Mouse (Mus musculus) MEL (cell line): ENCODE results near the gene Vmn1r1. TPM values are rescaled to one million over a fixed set of nuclear protein-coding genes. Genes with fewer than 3 reads are reported as not detected.

ENCODE experiments used
- DNase-seq: peaks from one replicate; pipeline ENCODE4 v3.0.0; 2011; ENCODE audit warnings: low read depth, low spot score
- H3K27ac ChIP-seq: 2 replicates; pipeline ENCODE4 v1.5.1; 2012; ENCODE audit warnings: low read depth, mild to moderate bottlenecking, control low read depth, low read length, moderate library complexity; ENCODE audit not compliant: control insufficient read depth
- H3K27me3 ChIP-seq, 2 experiments: fragments of 150-350 bp in 1 of 2; sonication (generic) in 1 of 2; 2 replicates each; pipeline ENCODE4 v1.6.1; 2012; ENCODE audit warnings: low read length in 2 of 2, mild to moderate bottlenecking in 2 of 2, improper control_type of control experiment in 1 of 2, moderate library complexity in 1 of 2; ENCODE audit not compliant: insufficient read depth in 2 of 2, control insufficient read depth in 1 of 2
- H3K36me3 ChIP-seq, 2 experiments: 2 replicates each; pipeline ENCODE4 v1.6.1; 2012 to 2014; ENCODE audit warnings: low read length in 2 of 2, improper control_type of control experiment in 1 of 2, inconsistent platforms in 1 of 2, mild to moderate bottlenecking in 1 of 2; ENCODE audit not compliant: insufficient read depth in 2 of 2, control insufficient read depth in 1 of 2
- H3K4me1 ChIP-seq, 2 experiments: fragments of 150-350 bp in 1 of 2; sonication (generic) in 1 of 2; 2 replicates each; pipeline ENCODE4 v1.6.1; 2012; ENCODE audit warnings: low read length in 2 of 2, improper control_type of control experiment in 1 of 2, mild to moderate bottlenecking in 1 of 2; ENCODE audit not compliant: insufficient read depth in 2 of 2, control insufficient read depth in 1 of 2
- H3K4me3 ChIP-seq, 2 experiments: fragments of 150-350 bp in 1 of 2; sonication (generic) in 1 of 2; 2 replicates each; pipeline ENCODE4 v1.5.1; 2012; ENCODE audit warnings: low read depth in 2 of 2, low read length in 2 of 2, mild to moderate bottlenecking in 2 of 2, moderate library complexity in 2 of 2, control low read depth in 1 of 2, improper control_type of control experiment in 1 of 2; ENCODE audit not compliant: control insufficient read depth in 1 of 2, insufficient read depth in 1 of 2
- H3K79me2 ChIP-seq: 2 replicates; pipeline ENCODE4 v1.6.1; 2012; ENCODE audit warnings: mild to moderate bottlenecking, low read length, moderate library complexity; ENCODE audit not compliant: control insufficient read depth, poor library complexity, insufficient read depth
- H3K9ac ChIP-seq: 2 replicates; pipeline ENCODE4 v1.6.1; 2012; ENCODE audit warnings: low read depth, mild to moderate bottlenecking, control low read depth, low read length, moderate library complexity; ENCODE audit not compliant: control insufficient read depth, poor library complexity, severe bottlenecking
- H3K9me3 ChIP-seq: fragments of 150-350 bp; sonication (generic); replicated peaks from 2 replicates; pipeline ENCODE4 v1.6.1; 2012; ENCODE audit warnings: mild to moderate bottlenecking, low read length, improper control_type of control experiment, moderate library complexity; ENCODE audit not compliant: insufficient read depth
- BHLHE40 ChIP-seq: IDR thresholded peaks from 2 replicates; pipeline ENCODE4 v1.6.1; 2012; ENCODE audit warnings: low read depth, mild to moderate bottlenecking, inconsistent platforms, low read length, improper control_type of control experiment, borderline replicate concordance
- CHD2 ChIP-seq: IDR thresholded peaks from 2 replicates; pipeline ENCODE4 v1.6.1; 2011; ENCODE audit warnings: low read length, improper control_type of control experiment
- CTCF ChIP-seq, 3 experiments: IDR thresholded peaks in 2 of 3; conservative IDR thresholded peaks in 1 of 3; 2 replicates each; pipeline ENCODE4 v1.5.1; 2011 to 2012; ENCODE audit warnings: low read length in 3 of 3, low read depth in 2 of 3, mild to moderate bottlenecking in 2 of 3, improper control_type of control experiment in 1 of 3, inconsistent platforms in 1 of 3, mixed read lengths in 1 of 3, moderate library complexity in 1 of 3; ENCODE audit not compliant: control insufficient read depth in 1 of 3, insufficient read depth in 1 of 3, poor library complexity in 1 of 3, severe bottlenecking in 1 of 3
- E2F4 ChIP-seq: IDR thresholded peaks from 2 replicates; pipeline ENCODE4 v1.6.1; 2011; ENCODE audit warnings: low read depth, low read length, improper control_type of control experiment, borderline replicate concordance
- ELF1 ChIP-seq: IDR thresholded peaks from 2 replicates; pipeline ENCODE4 v1.6.1; 2014; ENCODE audit warnings: low read depth, mild to moderate bottlenecking, inconsistent platforms, low read length, improper control_type of control experiment, moderate library complexity
- ETS1 ChIP-seq: IDR thresholded peaks from 2 replicates; pipeline ENCODE4 v1.6.1; 2012; ENCODE audit warnings: low read depth, mild to moderate bottlenecking, inconsistent platforms, low read length, improper control_type of control experiment, moderate library complexity
- GABPA ChIP-seq: IDR thresholded peaks from 2 replicates; pipeline ENCODE4 v1.6.1; 2012; ENCODE audit warnings: low read depth, mild to moderate bottlenecking, inconsistent platforms, low read length, improper control_type of control experiment, moderate library complexity
- HCFC1 ChIP-seq: IDR thresholded peaks from 2 replicates; pipeline ENCODE4 v1.6.1; 2012; ENCODE audit warnings: low read depth, mild to moderate bottlenecking, inconsistent platforms, low read length, improper control_type of control experiment, moderate library complexity
- JUND ChIP-seq: IDR thresholded peaks from 2 replicates; pipeline ENCODE4 v1.6.1; 2011; ENCODE audit warnings: low read depth, mild to moderate bottlenecking, improper control_type of control experiment, low read length
- MAFK ChIP-seq: IDR thresholded peaks from 2 replicates; pipeline ENCODE4 v1.6.1; 2011; ENCODE audit warnings: low read depth, mild to moderate bottlenecking, low read length, improper control_type of control experiment, borderline replicate concordance
- MAZ ChIP-seq: IDR thresholded peaks from 2 replicates; pipeline ENCODE4 v1.6.1; 2012; ENCODE audit warnings: low read depth, mild to moderate bottlenecking, inconsistent platforms, low read length, improper control_type of control experiment
- MXI1 ChIP-seq: IDR thresholded peaks from 2 replicates; pipeline ENCODE4 v1.6.1; 2011; ENCODE audit warnings: mild to moderate bottlenecking, low read depth, low read length, improper control_type of control experiment
- MYB ChIP-seq: IDR thresholded peaks from 2 replicates; pipeline ENCODE4 v1.6.1; 2011; ENCODE audit warnings: mild to moderate bottlenecking, low read depth, low read length, improper control_type of control experiment
- NELFE ChIP-seq: IDR thresholded peaks from 2 replicates; pipeline ENCODE4 v1.6.1; 2011; ENCODE audit warnings: low read depth, low read length, improper control_type of control experiment
- POLR2AphosphoS2 ChIP-seq: IDR thresholded peaks from 2 replicates; pipeline ENCODE4 v1.6.1; 2011; ENCODE audit warnings: low read length, improper control_type of control experiment
- RAD21 ChIP-seq: IDR thresholded peaks from 2 replicates; pipeline ENCODE4 v1.6.1; 2011; ENCODE audit warnings: mild to moderate bottlenecking, low read depth, low read length, improper control_type of control experiment
- SIN3A ChIP-seq: IDR thresholded peaks from 2 replicates; pipeline ENCODE4 v1.6.1; 2012; ENCODE audit warnings: low read length, improper control_type of control experiment, inconsistent platforms
- SMC3 ChIP-seq: IDR thresholded peaks from 2 replicates; pipeline ENCODE4 v1.6.1; 2011; ENCODE audit warnings: low read depth, low read length, improper control_type of control experiment
- TAL1 ChIP-seq: IDR thresholded peaks from 2 replicates; pipeline ENCODE4 v1.6.1; 2012; ENCODE audit warnings: mild to moderate bottlenecking, inconsistent platforms, low read length, moderate library complexity, mixed read lengths
- TBP ChIP-seq: IDR thresholded peaks from 2 replicates; pipeline ENCODE4 v1.8.0; 2011; ENCODE audit warnings: low read depth, low read length, improper control_type of control experiment
- TCF12 ChIP-seq: IDR thresholded peaks from 2 replicates; pipeline ENCODE4 v1.6.1; 2014; ENCODE audit warnings: low read depth, mild to moderate bottlenecking, inconsistent platforms, low read length, improper control_type of control experiment, moderate library complexity
- UBTF ChIP-seq: IDR thresholded peaks from 2 replicates; pipeline ENCODE4 v1.6.1; 2012; ENCODE audit warnings: low read depth, mild to moderate bottlenecking, inconsistent platforms, low read length, improper control_type of control experiment, moderate library complexity, borderline replicate concordance; ENCODE audit not compliant: insufficient read depth
- USF1 ChIP-seq: IDR thresholded peaks from 2 replicates; pipeline ENCODE4 v1.6.1; 2014; ENCODE audit warnings: low read depth, mild to moderate bottlenecking, inconsistent platforms, low read length, improper control_type of control experiment, moderate library complexity
- ZC3H11A ChIP-seq: IDR thresholded peaks from 2 replicates; pipeline ENCODE4 v1.6.1; 2012; ENCODE audit warnings: low read depth, mild to moderate bottlenecking, inconsistent platforms, low read length, improper control_type of control experiment
- ZKSCAN1 ChIP-seq: IDR thresholded peaks from 2 replicates; pipeline ENCODE4 v1.6.1; 2012; ENCODE audit warnings: low read depth, mild to moderate bottlenecking, inconsistent platforms, low read length, improper control_type of control experiment, moderate library complexity
- ZMIZ1 ChIP-seq: IDR thresholded peaks from 2 replicates; pipeline ENCODE4 v1.6.1; 2012; ENCODE audit warnings: low read depth, mild to moderate bottlenecking, inconsistent platforms, low read length, improper control_type of control experiment, moderate library complexity
- polyA plus RNA-seq, 2 experiments: library from polyadenylated mRNA; stranded (reverse) in 1 of 2; unstranded in 1 of 2; fragments of >175 nt in 1 of 2; fragments of >200 nt in 1 of 2; gene quantifications; 2 replicates each; pipeline versions ENCODE4 v1.2.1 to v1.2.4; 2012; ENCODE audit warnings: low replicate concordance in 2 of 2, low read depth in 1 of 2; ENCODE audit not compliant: insufficient read length in 2 of 2, insufficient read depth in 1 of 2, missing spikeins in 1 of 2
- total RNA-seq: library from RNA; depleted of rRNA; stranded (reverse); fragments of 300-350 nt; gene quantifications from 2 replicates; pipeline ENCODE4 v1.2.3, GENCODE M21; 2012

Gene Vmn1r1
- total and polyA plus RNA-seq, 3 experiments: 0.07 TPM; not detected in 2

- no peak overlapping the region for H3K9ac ChIP-seq
- H3K9me3 ChIP-seq: no peaks in the 10 kb centered on the region
- no peaks in the 10 kb centered on the region for H3K79me2 ChIP-seq
- no peak overlapping the region for H3K4me3 ChIP-seq
- H3K4me1 ChIP-seq: no peaks in the 10 kb centered on the region
- H3K27me3 ChIP-seq: no peaks in the 10 kb centered on the region
- TF ChIP-seq RAD21 (no peak), ZC3H11A (no peak), MXI1 (no peak), POLR2AphosphoS2 (no peak), TCF12 (no peak), UBTF (no peak), ZMIZ1 (no peak), HCFC1 (no peak), ELF1 (no peak), CTCF (IDR thresholded peaks at IDR 0.05 in 2 of 3, conservative IDR thresholded peaks at IDR 0.05 in 1 of 3; ENCODE audit: control insufficient read depth in 1 of 3, insufficient read depth in 1 of 3, low read depth in 2 of 3, low read length in 3 of 3, poor library complexity in 1 of 3, severe bottlenecking in 1 of 3) (no peak), ZKSCAN1 (no peak), MYB (no peak), NELFE (no peak), BHLHE40 (no peak)
- H3K27ac ChIP-seq: no peak overlapping the region
- no peak for DNase-seq
- H3K36me3 ChIP-seq: no peaks in the 10 kb centered on the region
These were observed 4.7 kb downstream of the Vmn1r1 start for GRCm38 (mm10) chr1:182159575-182159974.

- no peaks in the 10 kb centered on the region for H3K36me3 ChIP-seq
- H3K4me1 ChIP-seq: no peaks in the 10 kb centered on the region
- H3K9ac ChIP-seq: no peak overlapping the region
- no peak for TF ChIP-seq CHD2
- no peak overlapping the region for H3K4me3 ChIP-seq
- H3K27me3 ChIP-seq: no peaks in the 10 kb centered on the region
- H3K27ac ChIP-seq: no peak overlapping the region
- H3K79me2 ChIP-seq: no peaks in the 10 kb centered on the region
- no peak for DNase-seq
- H3K9me3 ChIP-seq: no peaks in the 10 kb centered on the region
These were observed 6.6 kb downstream of the Vmn1r1 start for GRCm38 (mm10) chr1:182157734-182158133.

DNA sequence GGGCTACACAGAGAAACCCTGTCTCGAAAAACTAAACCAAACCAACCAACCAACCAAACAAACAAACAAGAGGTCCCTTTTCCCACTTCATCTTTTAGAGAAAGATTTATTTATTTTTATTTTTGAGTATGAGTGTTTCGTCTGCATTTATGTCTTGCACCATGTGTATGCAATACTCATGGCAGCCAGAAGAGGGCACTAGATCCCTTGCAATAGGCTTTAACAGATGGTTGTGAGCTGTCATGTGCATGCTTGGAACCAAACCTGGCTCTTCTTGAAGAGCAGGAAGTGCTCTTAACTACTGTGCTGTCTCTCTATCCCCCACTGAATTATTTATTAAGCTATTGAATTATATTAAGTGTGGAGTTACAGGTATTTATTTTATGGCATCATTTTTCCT, 14.3 kb downstream of the Vmn1r1 start:
- Histone ChIP-seq H3K79me2 (no peaks in the 10 kb centered on the region), H3K4me3 (no peak overlapping the region), H3K36me3 (peaks cover 0 to 5% of the 10 kb centered on the region in 2 experiments; a peak in 1 of 4 replicates), H3K27ac (no peak overlapping the region), H3K27me3 (no peaks in the 10 kb centered on the region; a peak in 1 of 4 replicates), H3K9ac (no peak overlapping the region), H3K9me3 (no peaks in the 10 kb centered on the region), H3K4me1 (peaks cover 0 to 8% of the 10 kb centered on the region in 2 experiments; a peak in 1 of 4 replicates)
- peak; percentile 82 for DNase-seq
- TF ChIP-seq E2F4: no peak
- TF ChIP-seq UBTF: no peak
- TF ChIP-seq MYB: no peak
- TF ChIP-seq MXI1: peak; percentile 43; the same call in 1 of the 2 replicates
- no peak for TF ChIP-seq ETS1
- TF ChIP-seq MAZ: no peak
- no peak for TF ChIP-seq JUND
- TF ChIP-seq RAD21: peak; percentile 93
- no peak for TF ChIP-seq MAFK
- no peak for TF ChIP-seq CHD2
- TF ChIP-seq TBP: no peak
- TF ChIP-seq SIN3A: peak; percentile 33; the same call in 1 of the 2 replicates
- peak; percentile 68 to 86 (median 82) for TF ChIP-seq CTCF (IDR thresholded peaks at IDR 0.05 in 2 of 3, conservative IDR thresholded peaks at IDR 0.05 in 1 of 3; ENCODE audit: control insufficient read depth in 1 of 3, insufficient read depth in 1 of 3, low read depth in 2 of 3, low read length in 3 of 3, poor library complexity in 1 of 3, severe bottlenecking in 1 of 3)
- no peak for TF ChIP-seq GABPA
- no peak for TF ChIP-seq HCFC1
- peak; percentile 93 for TF ChIP-seq ZC3H11A
- TF ChIP-seq USF1: peak; percentile 10; the same call in 1 of the 2 replicates
- TF ChIP-seq TAL1: no peak
- TF ChIP-seq SMC3: peak; percentile 86
